Mouse (Mus musculus): ENCODE measurements around the gene Tuba1b.
A peak's percentile ranks its signal among the peaks of the same experiment; 100 is the strongest.
"Not testable (repeated sequence)": the region's sequence is repeated elsewhere in the genome, so short reads cannot be mapped to it uniquely, and the experiment has no call there.

The Tuba1b gene

DNA sequence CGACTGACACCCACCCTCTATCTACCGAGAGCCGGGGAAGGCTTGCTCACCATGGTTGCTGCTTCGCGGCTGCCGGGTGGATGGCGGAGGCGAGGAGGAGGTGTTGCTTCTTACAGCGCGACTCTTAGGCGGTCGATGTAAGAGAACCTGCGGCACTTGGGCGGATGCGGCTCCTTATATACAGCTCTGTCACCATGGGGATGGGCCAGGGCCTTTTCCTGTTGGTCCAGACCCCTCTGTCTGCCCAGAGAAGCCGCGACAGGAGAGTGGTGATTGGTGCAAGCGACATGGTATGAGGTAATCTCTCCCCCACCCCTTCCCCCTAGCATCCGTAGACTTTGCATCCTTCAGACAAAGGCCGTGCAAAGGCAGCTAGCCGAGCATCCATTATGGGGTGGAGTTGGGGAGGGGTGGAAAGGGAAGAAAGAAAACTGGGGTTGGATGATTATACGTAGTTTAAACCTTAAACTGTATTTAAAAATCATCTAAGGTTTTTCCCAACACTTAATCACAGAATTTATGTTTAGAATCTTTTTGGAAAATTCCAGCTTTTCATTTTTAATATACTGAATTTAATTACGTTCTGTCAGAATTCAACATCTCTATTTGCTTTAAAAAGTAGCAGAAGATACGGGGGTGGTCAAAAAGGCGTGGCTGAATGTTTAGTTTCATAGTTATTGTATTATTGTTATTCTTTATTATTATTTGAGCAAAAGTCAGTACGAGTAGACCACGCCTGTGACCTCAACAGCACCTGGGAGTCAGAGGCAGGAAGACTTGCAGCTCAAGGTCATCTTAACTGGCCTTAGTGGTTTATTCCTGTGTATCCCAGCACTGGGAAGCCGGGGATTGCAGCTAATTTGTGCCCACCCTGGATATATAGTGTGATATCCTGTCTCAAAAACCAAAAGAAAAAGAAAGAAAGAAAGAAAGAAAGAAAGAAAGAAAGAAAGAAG, 19.3 kb upstream of the Tuba1b start, which contains the start of the genes Gm49450 and Tuba1a:
Gene Gm49450 (minus strand): TSS at position 151 of the 956 bp plus-strand sequence.
Gene Tuba1a (minus strand): TSS at position 303 of the 956 bp plus-strand sequence.
- DNase-seq: peak; percentile 86

DNA sequence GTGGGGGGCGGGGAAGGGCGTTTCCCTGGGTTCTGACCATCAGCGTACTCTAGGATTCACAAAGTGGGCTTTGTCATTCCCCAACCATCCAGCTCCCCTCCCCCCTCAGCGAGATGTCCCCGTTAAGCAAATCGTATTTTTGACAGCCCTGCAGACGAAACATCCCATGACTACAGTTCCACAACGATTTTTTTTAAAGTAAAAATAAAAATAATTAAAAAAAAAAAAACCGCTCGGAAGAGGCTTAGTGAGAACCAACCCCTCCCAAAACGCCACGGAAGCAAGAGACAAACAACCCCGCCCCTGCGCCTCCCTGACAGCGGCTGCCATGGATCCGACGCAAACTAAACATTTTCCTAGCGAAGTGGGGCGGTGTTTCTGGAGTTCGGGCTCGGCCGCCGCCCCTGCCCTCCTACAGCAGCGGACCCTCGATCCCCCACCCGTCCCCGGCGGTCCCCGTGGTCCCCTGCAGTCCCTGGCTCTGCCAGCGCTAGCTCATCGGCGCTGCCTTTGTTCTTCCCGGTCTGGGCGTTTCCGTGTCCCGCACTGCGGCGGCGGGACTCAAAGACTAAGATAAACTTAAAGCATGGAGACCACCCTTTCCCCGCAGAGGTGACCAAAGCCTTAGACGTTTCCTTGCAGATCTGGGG, 18.5 kb upstream of the Tuba1b start:
- DNase-seq: no peak

DNA sequence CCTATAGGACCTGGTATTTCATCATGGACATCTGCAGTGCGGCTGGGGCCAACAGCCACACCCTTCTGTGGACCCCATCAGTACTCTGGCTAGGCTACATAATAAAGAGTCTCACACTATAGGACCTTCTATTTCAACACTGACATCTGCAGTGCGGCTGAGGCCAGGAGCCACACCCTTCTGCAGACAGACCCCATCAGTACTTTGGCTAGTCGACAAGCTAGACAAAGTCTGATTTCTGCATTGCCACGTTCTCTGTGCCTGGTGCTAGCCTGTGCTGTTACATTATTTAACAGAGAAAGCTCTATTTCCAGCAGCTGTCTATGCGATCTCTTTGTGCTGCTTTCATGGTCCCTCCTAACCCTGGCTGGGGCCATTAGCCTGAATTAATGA, 17.7 kb upstream of the Tuba1b start:
- no peak for DNase-seq

DNA sequence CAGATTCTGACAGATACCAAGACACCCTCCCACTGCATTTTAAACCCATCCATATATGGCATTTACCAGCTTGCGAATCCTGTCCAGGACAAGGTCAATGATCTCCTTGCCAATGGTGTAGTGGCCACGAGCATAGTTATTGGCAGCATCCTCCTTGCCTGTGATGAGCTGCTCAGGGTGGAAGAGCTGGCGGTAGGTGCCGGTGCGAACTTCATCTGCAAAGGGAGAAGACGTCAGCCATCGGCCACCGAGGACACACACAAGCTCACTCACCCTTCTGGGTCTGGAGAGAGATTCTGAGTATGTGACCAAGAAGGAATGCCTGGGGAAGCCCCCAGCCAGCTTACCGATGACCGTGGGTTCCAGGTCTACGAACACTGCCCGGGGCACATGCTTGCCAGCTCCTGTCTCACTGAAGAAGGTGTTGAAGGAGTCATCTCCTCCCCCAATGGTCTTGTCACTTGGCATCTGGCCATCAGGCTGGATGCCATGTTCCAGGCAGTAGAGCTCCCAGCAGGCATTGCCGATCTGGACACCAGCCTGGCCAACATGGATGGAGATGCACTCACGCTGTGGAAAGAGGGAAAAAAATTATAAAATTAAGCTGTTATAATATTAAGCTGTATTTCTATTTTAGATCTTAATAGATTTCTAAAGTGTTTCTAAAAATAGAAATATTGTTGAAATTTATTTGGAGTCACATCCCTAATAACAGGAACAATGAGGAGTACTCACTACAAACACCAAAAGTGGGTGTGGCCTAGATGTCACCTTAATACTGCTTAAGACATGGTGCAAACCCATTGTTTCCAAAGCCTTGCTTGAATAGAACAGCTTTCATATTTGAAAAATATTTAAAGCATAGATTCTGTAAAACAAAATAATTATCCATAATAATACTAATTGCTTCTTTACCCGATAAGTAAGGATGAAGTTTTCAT, 17.0 kb upstream of the Tuba1b start:
- not testable (repeated sequence) for DNase-seq

DNA sequence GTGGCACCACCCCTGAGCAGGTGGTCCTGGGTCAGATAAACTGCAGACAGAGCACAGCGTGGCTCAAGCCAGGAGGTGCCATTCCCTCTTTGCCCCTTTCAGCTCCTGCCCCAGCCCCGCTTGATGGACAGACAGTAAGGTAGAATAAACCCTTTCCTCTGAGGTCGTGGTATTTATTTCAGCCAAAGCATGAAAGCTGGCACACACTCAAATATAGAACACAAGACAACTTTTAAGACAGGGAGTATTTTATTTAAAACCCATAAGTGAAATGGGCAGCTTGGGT, 15.2 kb upstream of the Tuba1b start:
- DNase-seq: no peak

DNA sequence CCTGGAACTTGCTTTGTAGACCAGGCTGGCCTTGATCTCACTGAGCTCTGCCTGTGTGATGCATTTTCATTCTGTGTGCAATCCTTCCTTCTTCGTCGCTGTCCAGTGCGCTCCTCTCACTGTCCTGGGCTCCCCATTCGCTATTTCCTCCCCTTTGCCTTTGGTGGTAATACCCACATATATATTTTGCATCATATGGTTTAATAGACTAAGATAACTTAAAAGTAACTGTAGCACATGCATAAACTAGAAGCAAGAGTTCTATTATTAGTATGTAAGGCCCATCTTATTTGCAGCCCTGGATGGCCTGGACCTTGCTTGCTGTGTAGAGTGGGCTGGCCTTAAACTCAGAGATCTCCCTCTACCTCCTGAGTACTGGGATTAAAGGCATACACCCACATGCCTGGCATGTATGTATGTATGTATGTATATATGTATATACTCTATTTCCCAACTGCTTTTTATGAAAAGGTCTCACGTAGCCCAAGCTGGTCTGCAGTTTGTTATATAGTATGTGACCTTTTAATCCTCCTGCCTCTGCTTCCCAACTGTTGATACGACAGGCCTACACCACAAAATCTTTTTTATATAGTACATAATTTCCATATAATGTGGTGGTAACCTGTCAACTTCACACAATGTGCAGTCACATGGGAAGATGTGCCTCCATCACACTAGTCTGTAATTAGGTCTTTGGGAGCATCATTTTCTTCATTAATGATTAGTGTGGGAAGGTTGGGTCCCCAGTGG, 14.7 kb upstream of the Tuba1b start:
- DNase-seq: no peak

DNA sequence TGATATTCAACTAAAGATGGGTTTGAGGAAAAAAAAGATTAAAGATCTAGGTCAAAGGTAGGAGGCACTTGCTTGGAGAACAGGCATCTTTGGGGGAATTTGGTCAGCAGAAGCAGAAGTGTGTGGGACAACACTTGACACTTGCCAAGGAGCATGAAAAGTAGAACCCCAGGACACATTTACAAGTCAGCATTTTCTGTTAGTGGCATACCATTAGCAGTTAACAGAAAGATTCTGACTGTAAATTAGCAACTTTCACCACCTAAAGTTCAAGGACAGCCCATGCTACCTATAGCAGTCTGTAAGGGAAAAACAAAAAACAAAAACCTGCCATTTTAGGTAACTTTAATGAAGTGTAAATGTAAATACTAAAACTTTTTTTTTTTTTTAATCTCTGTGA, 14.0 kb upstream of the Tuba1b start:
- no peak for DNase-seq

DNA sequence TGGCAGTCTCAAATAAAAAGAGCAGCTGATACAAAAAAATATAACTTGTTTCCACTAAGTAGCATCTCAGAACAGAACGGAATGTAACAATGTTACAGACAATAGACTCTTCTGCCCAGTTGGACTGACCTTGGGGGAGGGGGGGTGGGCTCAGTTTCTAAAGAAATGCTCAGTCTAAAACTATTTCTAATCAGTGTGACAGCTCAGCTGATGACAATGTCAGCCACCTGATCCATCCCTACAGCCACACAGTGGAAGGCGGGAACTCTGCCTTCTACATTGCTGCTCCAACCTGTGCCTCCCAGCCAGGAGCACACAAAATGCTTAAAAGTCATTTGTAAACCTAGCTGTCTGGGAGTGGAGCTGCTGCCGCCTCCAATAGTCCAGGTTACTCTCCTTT, 13.5 kb upstream of the Tuba1b start:
- no peak for DNase-seq

DNA sequence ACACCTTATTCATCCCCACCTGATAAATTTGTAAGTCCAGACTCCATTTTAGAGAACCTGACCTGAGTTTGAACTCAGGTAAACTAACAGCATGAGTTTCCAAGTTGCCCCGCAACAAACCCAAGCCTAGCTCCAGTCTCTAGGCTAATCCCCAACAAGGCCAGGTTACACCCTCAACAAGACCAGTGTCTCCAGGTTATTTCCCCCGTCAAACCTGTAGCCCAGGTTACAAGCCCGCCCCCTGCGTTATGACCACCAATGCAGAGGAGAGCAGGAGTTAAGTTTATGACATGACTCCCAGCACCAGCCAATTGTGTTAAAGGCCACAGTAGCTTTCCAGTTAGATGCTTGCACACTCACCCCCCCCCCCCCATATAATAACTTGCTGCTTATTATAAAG, 8.8 kb upstream of the Tuba1b start:
- no peak for DNase-seq

DNA sequence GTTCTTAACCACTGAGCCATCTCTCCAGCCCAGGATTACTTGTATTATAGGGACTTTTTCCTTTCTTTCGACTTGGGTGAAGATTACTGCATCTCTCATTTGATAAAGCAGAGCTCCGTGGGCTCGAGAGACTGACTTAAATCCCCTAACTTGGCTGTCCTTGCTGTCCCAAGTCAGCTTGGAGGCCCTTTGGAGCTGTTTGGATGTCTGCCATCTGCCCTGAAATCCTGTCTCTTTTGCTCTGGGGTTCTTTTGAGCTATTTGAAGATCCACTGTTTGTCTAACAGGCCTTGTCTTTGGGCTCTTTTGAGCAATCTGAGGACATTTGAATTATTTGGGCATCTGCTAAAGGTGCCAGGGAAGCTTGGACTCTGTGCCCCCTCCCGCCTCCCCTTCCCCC, 7.7 kb upstream of the Tuba1b start:
- DNase-seq: no peak

DNA sequence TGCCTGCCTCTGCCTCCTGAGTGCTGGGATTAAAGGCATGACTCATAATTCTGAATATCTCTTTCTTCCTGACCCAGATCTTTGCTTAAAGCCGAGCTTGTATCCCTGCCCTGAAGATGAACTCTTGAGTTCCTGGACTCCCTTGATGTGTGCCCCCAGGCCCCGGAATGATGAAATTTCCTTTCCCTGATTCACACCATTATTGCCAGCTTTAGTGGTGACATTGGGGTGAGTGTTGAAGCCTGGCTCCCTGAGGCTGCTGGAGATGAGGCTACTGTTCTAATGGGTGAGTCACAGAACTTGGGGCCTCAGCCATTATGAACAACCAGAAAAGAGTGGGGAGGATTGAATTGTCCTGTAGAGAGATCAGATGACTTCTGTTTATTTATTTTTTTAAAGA, 7.2 kb upstream of the Tuba1b start:
- no peak for DNase-seq

DNA sequence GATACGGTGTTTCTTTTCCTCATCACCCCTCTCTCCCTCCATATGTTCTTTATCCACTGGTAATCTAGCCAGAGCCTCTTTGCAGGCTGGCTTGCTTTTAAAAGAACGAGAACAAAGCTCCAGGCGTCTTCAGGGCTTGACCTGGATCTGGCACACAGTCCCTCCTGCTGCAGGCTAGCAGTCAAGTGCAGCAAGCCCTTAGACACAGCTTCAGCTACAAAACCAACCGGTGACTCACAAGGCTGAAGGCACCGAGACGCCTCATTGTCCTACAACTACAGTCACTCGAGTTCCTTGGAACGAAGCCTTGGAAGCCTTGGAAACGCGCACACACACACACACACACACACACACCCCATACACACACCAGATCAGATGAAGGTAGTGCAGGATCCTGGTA, 6.5 kb upstream of the Tuba1b start:
- no peak for DNase-seq

DNA sequence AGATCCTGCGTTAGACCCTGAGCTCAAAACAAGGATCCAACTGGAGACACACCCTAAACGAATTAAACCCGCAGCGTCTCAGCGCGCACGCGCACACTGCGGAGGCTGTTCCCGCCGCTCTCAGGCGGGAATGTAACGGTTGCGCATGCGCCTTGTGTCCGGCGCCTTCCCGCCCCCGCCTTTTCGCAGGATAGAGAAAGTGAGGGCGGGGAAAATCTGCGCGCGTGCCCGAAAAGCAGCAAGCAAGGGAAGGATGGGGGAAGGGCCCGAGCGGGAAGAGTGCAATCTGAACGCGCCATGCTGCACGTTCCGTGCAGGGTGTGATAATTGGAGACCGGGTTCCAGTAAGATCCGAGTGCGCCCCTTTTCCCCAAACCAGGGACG, 540 bp downstream of the Tuba1b start:
- peak; percentile 93 for DNase-seq

DNA sequence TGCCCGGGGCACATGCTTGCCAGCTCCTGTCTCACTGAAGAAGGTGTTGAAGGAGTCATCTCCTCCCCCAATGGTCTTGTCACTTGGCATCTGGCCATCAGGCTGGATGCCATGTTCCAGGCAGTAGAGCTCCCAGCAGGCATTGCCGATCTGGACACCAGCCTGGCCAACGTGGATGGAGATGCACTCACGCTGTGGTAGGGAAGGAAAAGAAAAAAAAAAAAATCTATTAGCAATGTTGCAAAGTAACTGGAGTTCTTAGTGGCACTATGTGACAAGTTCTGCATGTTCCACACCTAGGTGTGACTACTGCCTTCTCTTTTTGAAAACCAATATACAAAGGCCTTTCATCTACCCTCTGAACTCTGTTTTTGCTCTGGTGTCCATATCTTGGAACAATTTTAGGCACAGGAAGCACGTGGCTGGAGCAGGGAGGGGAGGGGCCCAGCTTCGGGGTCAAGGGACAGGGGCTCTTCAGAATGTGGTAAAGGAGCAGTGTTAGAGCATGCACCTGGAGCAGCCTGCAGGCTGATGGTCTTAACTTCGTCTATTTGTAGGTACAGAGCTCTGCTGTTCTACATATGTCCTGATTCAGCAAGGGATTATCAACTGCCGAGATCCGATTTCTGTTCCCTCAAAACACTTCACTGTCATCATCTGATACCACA, 1.2 kb downstream of the Tuba1b start:
- DNase-seq: not testable (repeated sequence)

DNA sequence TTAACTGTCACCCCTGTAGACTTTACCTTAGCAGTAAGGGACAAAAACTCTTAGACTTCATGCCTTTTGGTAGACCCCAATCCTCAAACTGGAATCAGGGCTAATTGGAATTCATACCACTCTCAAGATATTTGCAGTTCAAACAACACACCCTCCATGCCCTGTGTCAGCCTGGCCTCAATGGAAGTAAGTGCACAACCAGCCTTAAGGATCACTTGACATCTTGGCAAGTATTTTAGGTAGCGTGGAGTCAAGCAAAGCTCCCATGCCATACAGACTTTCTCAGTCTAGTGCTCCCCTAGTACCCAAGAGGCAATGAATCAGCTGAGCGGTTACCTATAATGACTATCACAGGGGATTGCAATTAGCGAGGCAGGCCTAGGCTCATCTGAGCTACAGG, 3.4 kb downstream of the Tuba1b start:
- no peak for DNase-seq

DNA sequence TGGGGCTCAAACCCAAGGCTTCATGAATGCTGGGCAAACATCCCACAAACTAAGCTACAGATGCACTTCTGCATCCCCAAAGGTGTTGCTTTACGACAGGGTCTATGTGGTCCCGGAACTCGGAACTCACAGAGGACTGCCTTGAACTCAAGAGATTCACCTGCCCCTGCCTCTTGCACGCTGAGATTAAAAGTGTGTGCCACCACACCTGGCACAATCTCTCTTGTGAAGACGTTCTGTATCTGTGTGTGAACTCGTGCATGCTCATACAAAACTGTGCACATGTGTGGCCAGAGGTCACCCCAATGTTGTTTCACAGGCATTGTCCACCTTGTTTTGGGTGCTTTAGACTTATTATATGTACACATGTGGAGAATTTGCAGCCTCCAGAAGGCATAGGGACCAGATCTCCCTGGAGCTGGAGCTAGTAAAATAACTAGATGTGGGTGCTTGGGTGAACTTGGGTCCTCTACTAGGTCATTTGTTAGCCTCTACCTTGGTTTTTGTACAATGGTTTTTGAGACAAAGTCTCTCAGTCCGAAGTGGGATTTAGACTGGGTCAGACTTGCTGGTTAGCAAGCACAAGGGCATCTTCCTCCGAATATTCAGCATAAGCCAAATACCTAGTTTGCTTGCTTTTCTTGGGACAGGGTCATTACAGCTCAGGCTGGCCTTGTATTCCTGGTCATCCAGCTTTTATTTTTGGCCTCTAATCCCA, 4.2 kb downstream of the Tuba1b start:
- no peak for DNase-seq

DNA sequence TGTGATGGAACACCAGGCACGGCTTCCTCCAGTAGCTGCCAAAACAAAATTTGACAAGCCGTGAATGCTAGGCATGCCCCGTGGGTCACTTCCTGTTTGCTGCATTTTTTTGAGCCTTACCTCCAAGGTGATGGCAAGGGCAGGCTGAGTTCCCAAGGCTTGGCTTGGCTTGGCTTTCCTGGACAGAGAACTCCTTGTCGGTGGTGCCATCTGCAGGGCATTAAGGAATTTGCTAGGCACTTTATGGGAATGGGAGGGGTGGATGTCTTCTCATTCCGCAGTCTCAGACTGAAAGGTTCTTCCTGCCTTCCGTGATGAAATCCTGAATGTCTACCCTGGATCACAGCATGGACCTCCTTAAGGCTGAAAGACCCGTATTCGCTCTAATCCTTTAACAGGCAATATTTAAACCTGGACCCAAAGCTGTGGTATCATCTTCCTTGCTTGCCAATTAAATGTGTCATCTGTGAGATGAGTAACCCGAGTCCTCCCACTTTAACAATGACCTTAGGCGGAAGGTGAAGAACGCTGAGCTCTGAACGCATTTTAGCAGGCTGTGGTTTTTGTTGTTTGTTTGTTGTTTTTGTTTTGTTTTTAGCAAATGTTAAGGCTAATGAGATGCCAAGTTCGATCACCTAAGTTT, 5.6 kb downstream of the Tuba1b start:
- peak; percentile 91 for DNase-seq

DNA sequence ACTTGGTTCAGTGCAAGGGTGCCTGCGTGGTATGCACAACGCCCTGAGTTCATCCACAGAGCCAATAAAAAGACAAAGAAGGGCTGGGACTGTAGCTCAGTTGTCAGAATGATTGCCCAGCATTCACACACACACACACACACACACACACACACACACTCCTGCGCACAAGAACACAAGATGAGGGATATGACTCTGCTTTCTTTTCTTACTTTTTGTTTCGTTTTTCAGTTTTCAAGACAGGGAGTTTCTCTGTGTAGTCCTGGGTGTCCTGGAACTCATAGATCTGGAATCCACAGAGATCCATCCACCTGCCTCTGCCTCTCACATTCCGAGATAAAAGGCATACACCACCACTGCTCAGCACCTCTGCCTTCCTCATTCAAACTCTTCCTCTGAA, 6.8 kb downstream of the Tuba1b start:
- no peak for DNase-seq

DNA sequence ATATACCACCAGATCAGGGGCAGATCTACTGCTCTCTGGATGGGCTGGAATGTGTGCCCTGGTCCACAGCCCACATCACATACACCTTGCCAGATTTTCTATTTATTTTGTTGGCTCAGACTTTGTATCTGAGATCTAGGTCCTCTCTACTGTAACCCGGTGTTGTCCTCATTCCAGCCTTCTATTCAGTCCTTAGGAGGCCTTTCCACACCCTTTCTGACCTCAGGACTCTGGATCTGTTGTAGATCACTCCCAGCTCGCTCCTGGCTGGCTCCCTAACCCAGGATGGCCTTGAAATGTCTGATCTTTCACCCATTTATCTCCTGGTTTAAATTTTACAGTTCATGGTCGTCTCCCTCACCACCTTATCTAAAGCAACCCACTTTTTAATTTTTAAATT, 9.7 kb downstream of the Tuba1b start:
- peak; percentile 52 for DNase-seq

DNA sequence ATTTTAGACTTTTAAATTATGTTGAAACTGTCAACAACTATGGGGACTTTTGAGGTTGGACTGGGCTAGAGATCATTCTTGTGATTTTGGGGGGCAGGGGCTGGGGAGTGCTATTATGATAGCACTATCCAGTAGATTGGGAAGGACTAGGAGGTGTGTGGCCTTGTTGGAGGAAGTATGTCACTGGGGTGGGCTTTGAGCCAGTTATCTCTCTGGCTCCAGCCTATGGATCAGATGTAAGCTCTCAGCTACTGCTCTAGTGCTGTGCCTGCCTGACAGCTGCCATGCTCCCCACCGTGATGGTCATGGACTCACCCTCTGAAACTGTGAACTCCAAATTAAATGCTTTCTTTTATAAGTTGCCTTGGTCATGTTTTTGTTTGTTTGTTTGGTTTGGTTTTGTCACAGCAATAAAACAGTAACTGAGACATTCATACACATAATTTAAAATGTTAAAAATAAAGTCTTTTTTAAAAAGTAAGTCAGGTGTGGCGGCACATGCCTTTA, 11.3 kb downstream of the Tuba1b start:
- DNase-seq: no peak

DNA sequence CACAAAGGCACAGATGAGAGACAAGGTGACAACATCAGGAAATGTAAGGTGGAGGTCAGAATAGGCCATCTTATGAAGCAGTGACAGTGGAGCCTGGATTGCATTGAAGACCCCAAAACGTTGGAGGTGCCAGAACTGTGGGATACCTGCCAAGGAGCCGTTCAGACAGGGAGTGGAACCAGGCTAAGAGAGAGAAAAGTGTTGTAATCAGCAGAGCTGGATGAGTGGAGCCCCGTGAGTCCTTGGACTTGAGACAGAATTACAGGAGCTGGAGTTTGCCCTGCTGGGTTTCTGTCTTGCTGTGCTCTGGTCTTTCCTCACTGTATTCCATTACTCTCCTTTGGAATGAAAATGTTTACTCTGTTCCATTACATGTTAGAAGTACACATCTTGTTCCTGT, 11.8 kb downstream of the Tuba1b start:
- peak; percentile 72 for DNase-seq

All from kidney, adult 11 months (tissue).